Mouse (Mus musculus): Measurements from ENCODE around the gene Cnn1. TPM values are rescaled to one million over a fixed set of nuclear protein-coding genes. Genes with fewer than 3 reads are reported as not detected.

The Cnn1 gene
- polyA plus RNA-seq, 1 experiment from 2014 or later, result 322 TPM

- no peak overlapping the region for H3K4me3 ChIP-seq (ENCODE audit: low read depth, low read length)
- no peak overlapping the region for H3K4me2 ChIP-seq (ENCODE audit: low read length)
- no peaks in the 10 kb centered on the region for H3K27me3 ChIP-seq (replicated peaks; ENCODE audit: control insufficient read depth, insufficient read depth, low read length)
- ATAC-seq (replicated peaks; ENCODE audit: low FRiP score, low TSS enrichment, low read depth), result no peak
- H3K4me1 ChIP-seq (replicated peaks; ENCODE audit: control insufficient read depth, insufficient read depth, low read length), result 0 out of 2 replicates have a peak, but pooled peaks cover 9% of the 10 kb centered on the region
- H3K9ac ChIP-seq (ENCODE audit: low read length), result no peak overlapping the region
- H3K27ac ChIP-seq (ENCODE audit: low read depth), result no peak overlapping the region
- H3K9me3 ChIP-seq (ENCODE audit: control insufficient read depth, low read length), result no peaks in the 10 kb centered on the region
- DNase-seq (ENCODE audit: low spot score), result no peak
- WGBS, result 87% methylated on average over 2 of the region's 2 CpGs
- no peaks in the 10 kb centered on the region for H3K36me3 ChIP-seq (ENCODE audit: control insufficient read depth, insufficient read depth, low read length)
Observed at GRCm38 (mm10) chr9:22087034-22087618, 11.9 kb upstream of the Cnn1 start.

GRCm38 (mm10) chr9:22089281-22089680, 9.7 kb upstream of the Cnn1 start:
- Histone ChIP-seq H3K9me3 (ENCODE audit: control insufficient read depth, low read length) (no peaks in the 10 kb centered on the region), H3K27me3 (replicated peaks; ENCODE audit: control insufficient read depth, insufficient read depth, low read length) (no peaks in the 10 kb centered on the region), H3K27ac (ENCODE audit: low read depth) (no peak overlapping the region), H3K36me3 (ENCODE audit: control insufficient read depth, insufficient read depth, low read length) (no peaks in the 10 kb centered on the region), H3K4me1 (replicated peaks; ENCODE audit: control insufficient read depth, insufficient read depth, low read length) (0 out of 2 replicates have a peak, but pooled peaks cover 6% of the 10 kb centered on the region), H3K4me2 (ENCODE audit: low read length) (no peak overlapping the region), H3K9ac (ENCODE audit: low read length) (no peak overlapping the region), H3K4me3 (ENCODE audit: low read depth, low read length) (no peak overlapping the region)
- no peak for DNase-seq (ENCODE audit: low spot score)
- 96% methylated on average over 7 of the region's 7 CpGs for WGBS
- no peak for ATAC-seq (replicated peaks; ENCODE audit: low FRiP score, low TSS enrichment, low read depth)

- Histone ChIP-seq H3K9ac (ENCODE audit: low read length) (no peak overlapping the region), H3K4me2 (ENCODE audit: low read length) (no peak overlapping the region), H3K9me3 (ENCODE audit: control insufficient read depth, low read length) (no peaks in the 10 kb centered on the region), H3K27me3 (replicated peaks; ENCODE audit: control insufficient read depth, insufficient read depth, low read length) (no peaks in the 10 kb centered on the region), H3K4me1 (replicated peaks; ENCODE audit: control insufficient read depth, insufficient read depth, low read length) (0 out of 2 replicates have a peak, but pooled peaks cover 4% of the 10 kb centered on the region), H3K27ac (ENCODE audit: low read depth) (no peak overlapping the region), H3K4me3 (ENCODE audit: low read depth, low read length) (no peak overlapping the region), H3K36me3 (ENCODE audit: control insufficient read depth, insufficient read depth, low read length) (no peaks in the 10 kb centered on the region)
- 85% methylated on average over 7 of the region's 7 CpGs for WGBS
- ATAC-seq (replicated peaks; ENCODE audit: low FRiP score, low TSS enrichment, low read depth), result no peak
- DNase-seq (ENCODE audit: low spot score), result no peak
Observed at GRCm38 (mm10) chr9:22089986-22090385, 9.0 kb upstream of the Cnn1 start.

- no peak for ATAC-seq (replicated peaks; ENCODE audit: low FRiP score, low TSS enrichment, low read depth)
- WGBS, result 84% methylated on average over 6 of the region's 6 CpGs
- Histone ChIP-seq H3K4me1 (replicated peaks; ENCODE audit: control insufficient read depth, insufficient read depth, low read length) (no peaks in the 10 kb centered on the region), H3K36me3 (ENCODE audit: control insufficient read depth, insufficient read depth, low read length) (no peaks in the 10 kb centered on the region), H3K9ac (ENCODE audit: low read length) (no peak overlapping the region), H3K9me3 (ENCODE audit: control insufficient read depth, low read length) (no peaks in the 10 kb centered on the region), H3K4me2 (ENCODE audit: low read length) (no peak overlapping the region), H3K27ac (ENCODE audit: low read depth) (no peak overlapping the region), H3K27me3 (replicated peaks; ENCODE audit: control insufficient read depth, insufficient read depth, low read length) (0 out of 2 replicates have a peak, but pooled peaks cover 1% of the 10 kb centered on the region), H3K4me3 (ENCODE audit: low read depth, low read length) (no peak overlapping the region)
- DNase-seq (ENCODE audit: low spot score), result no peak
Observed at GRCm38 (mm10) chr9:22092746-22093145, 6.3 kb upstream of the Cnn1 start.

- H3K4me1 ChIP-seq (replicated peaks; ENCODE audit: control insufficient read depth, insufficient read depth, low read length), result peaks cover 8% of the 10 kb centered on the region; the same call in 1 of the 2 replicates
- ATAC-seq (replicated peaks; ENCODE audit: low FRiP score, low TSS enrichment, low read depth), result peak; percentile 66
- no peaks in the 10 kb centered on the region for H3K36me3 ChIP-seq (ENCODE audit: control insufficient read depth, insufficient read depth, low read length)
- no peaks in the 10 kb centered on the region for H3K9me3 ChIP-seq (ENCODE audit: control insufficient read depth, low read length)
- no peak overlapping the region for H3K27ac ChIP-seq (ENCODE audit: low read depth)
- H3K4me2 ChIP-seq (ENCODE audit: low read length), result peak overlapping the region; percentile 49
- peak; percentile 89 for DNase-seq (ENCODE audit: low spot score)
- WGBS, result under 1% methylated on average over 24 of the region's 24 CpGs
- H3K4me3 ChIP-seq (ENCODE audit: low read depth, low read length), result peak overlapping the region; percentile 21; the same call in 1 of the 2 replicates
- H3K9ac ChIP-seq (ENCODE audit: low read length), result peak overlapping the region; percentile 17; the same call in 1 of the 2 replicates
- H3K27me3 ChIP-seq (replicated peaks; ENCODE audit: control insufficient read depth, insufficient read depth, low read length), result peaks cover 20% of the 10 kb centered on the region
Observed at GRCm38 (mm10) chr9:22095854-22096307, 3.1 kb upstream of the Cnn1 start.

- Histone ChIP-seq H3K4me3 (ENCODE audit: low read depth, low read length) (peak overlapping the region; percentile 29), H3K27me3 (replicated peaks; ENCODE audit: control insufficient read depth, insufficient read depth, low read length) (peaks cover 20% of the 10 kb centered on the region), H3K4me2 (ENCODE audit: low read length) (peak overlapping the region; percentile 33), H3K9ac (ENCODE audit: low read length) (peak overlapping the region; percentile 40), H3K27ac (ENCODE audit: low read depth) (peak overlapping the region; percentile 77), H3K36me3 (ENCODE audit: control insufficient read depth, insufficient read depth, low read length) (no peaks in the 10 kb centered on the region; the same call in 1 of the 2 replicates), H3K9me3 (ENCODE audit: control insufficient read depth, low read length) (no peaks in the 10 kb centered on the region), H3K4me1 (replicated peaks; ENCODE audit: control insufficient read depth, insufficient read depth, low read length) (peaks cover 8% of the 10 kb centered on the region; the same call in 1 of the 2 replicates)
- DNase-seq (ENCODE audit: low spot score) (peak; percentile 67), ATAC-seq (replicated peaks; ENCODE audit: low FRiP score, low TSS enrichment, low read depth) (peak; percentile 61)
- WGBS, result 2% methylated on average over 18 of the region's 18 CpGs
Observed at GRCm38 (mm10) chr9:22099922-22100321, 906 bp downstream of the Cnn1 start.

- ATAC-seq (replicated peaks; ENCODE audit: low FRiP score, low TSS enrichment, low read depth) (no peak), DNase-seq (ENCODE audit: low spot score) (no peak)
- peaks cover 42% of the 10 kb centered on the region for H3K36me3 ChIP-seq (ENCODE audit: control insufficient read depth, insufficient read depth, low read length)
- no peak overlapping the region for H3K4me2 ChIP-seq (ENCODE audit: low read length)
- WGBS, result 89% methylated on average over 9 of the region's 9 CpGs
- H3K27ac ChIP-seq (ENCODE audit: low read depth), result no peak overlapping the region
- H3K4me3 ChIP-seq (ENCODE audit: low read depth, low read length), result no peak overlapping the region
- no peaks in the 10 kb centered on the region for H3K27me3 ChIP-seq (replicated peaks; ENCODE audit: control insufficient read depth, insufficient read depth, low read length)
- no peaks in the 10 kb centered on the region for H3K4me1 ChIP-seq (replicated peaks; ENCODE audit: control insufficient read depth, insufficient read depth, low read length)
- H3K9ac ChIP-seq (ENCODE audit: low read length), result no peak overlapping the region
- H3K9me3 ChIP-seq (ENCODE audit: control insufficient read depth, low read length), result no peaks in the 10 kb centered on the region
Observed at GRCm38 (mm10) chr9:22108194-22108593, 9.2 kb downstream of the Cnn1 start.

- DNase-seq (ENCODE audit: low spot score), result no peak
- no peak overlapping the region for H3K27ac ChIP-seq (ENCODE audit: low read depth)
- H3K9me3 ChIP-seq (ENCODE audit: control insufficient read depth, low read length), result no peaks in the 10 kb centered on the region
- WGBS, result 87% methylated on average over 4 of the region's 4 CpGs
- H3K4me3 ChIP-seq (ENCODE audit: low read depth, low read length), result peak overlapping the region; percentile 68
- ATAC-seq (replicated peaks; ENCODE audit: low FRiP score, low TSS enrichment, low read depth), result no peak
- H3K36me3 ChIP-seq (ENCODE audit: control insufficient read depth, insufficient read depth, low read length), result peaks cover 33% of the 10 kb centered on the region
- peak overlapping the region; percentile 95 for H3K4me2 ChIP-seq (ENCODE audit: low read length)
- peak overlapping the region; percentile 79 for H3K9ac ChIP-seq (ENCODE audit: low read length)
- H3K27me3 ChIP-seq (replicated peaks; ENCODE audit: control insufficient read depth, insufficient read depth, low read length), result no peaks in the 10 kb centered on the region
- peaks cover 12% of the 10 kb centered on the region; the same call in 1 of the 2 replicates for H3K4me1 ChIP-seq (replicated peaks; ENCODE audit: control insufficient read depth, insufficient read depth, low read length)
Observed at GRCm38 (mm10) chr9:22115635-22116034, 16.6 kb downstream of the Cnn1 start.

- no peak for ATAC-seq (replicated peaks; ENCODE audit: low FRiP score, low TSS enrichment, low read depth)
- WGBS, result 24% methylated on average over 15 of the region's 15 CpGs
Observed at GRCm38 (mm10) chr9:22116086-22116485, 17.1 kb downstream of the Cnn1 start.

More at GRCm38 (mm10) chr9:22116086-22116485, 17.1 kb downstream of the Cnn1 start:
- peak overlapping the region; percentile 79 for H3K9ac ChIP-seq (ENCODE audit: low read length)
- peak overlapping the region; percentile 95 for H3K4me2 ChIP-seq (ENCODE audit: low read length)
- H3K36me3 ChIP-seq (ENCODE audit: control insufficient read depth, insufficient read depth, low read length), result peaks cover 29% of the 10 kb centered on the region
- H3K27me3 ChIP-seq (replicated peaks; ENCODE audit: control insufficient read depth, insufficient read depth, low read length), result no peaks in the 10 kb centered on the region
- DNase-seq (ENCODE audit: low spot score), result no peak
- H3K27ac ChIP-seq (ENCODE audit: low read depth), result no peak overlapping the region
- peaks cover 12% of the 10 kb centered on the region; the same call in 1 of the 2 replicates for H3K4me1 ChIP-seq (replicated peaks; ENCODE audit: control insufficient read depth, insufficient read depth, low read length)
- no peaks in the 10 kb centered on the region for H3K9me3 ChIP-seq (ENCODE audit: control insufficient read depth, low read length)
- H3K4me3 ChIP-seq (ENCODE audit: low read depth, low read length), result peak overlapping the region; percentile 68
